Mouse (Mus musculus): ENCODE results near the gene Pik3c2g. TPM values are rescaled to one million over a fixed set of nuclear protein-coding genes. Genes with fewer than 3 reads are reported as not detected.
A peak's percentile ranks its signal among the peaks of the same experiment; 100 is the strongest.

Pik3c2g gene
- 0.11 and 0.15 TPM in 2 replicates for polyA plus RNA-seq (2014; fragmentation: Nextera tagmentation; extraction: Ambion mirVana)

DNA sequence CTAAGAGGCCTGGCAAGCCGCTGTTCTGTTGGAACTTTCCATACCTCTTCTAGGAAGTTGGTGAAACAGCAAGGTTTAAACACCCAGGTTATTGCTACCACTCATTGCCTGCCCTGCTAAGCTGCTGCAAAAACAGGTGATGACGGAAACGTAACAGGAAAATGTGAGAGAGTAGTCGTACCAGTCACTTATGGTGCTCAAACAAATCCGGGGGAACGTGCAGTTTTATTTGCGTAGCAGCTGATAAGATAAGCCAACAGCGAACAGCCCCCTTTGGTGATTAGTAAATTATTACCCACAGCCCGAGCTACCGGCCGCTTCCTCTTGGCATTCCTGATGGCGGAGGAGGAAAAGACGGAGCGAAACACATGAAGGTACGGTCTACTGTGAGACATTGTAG is at the start of gene Pik3c2g:
Gene Pik3c2g (plus strand): TSS at position 330 of the 400 bp plus-strand sequence.
- DNase-seq (ENCODE audit: low spot score) = no peak
- Histone ChIP-seq H3K4me3 (ENCODE audit: low read depth, low read length) (no peak within 1 kb of the TSS), H3K9me3 (ENCODE audit: control insufficient read depth, low read length) (no peaks in the 10 kb centered on the region), H3K4me2 (ENCODE audit: low read depth) (no peak within 1 kb of the TSS), H3K4me1 (ENCODE audit: control insufficient read depth, insufficient read depth, low read length) (no peaks in the 10 kb centered on the region), H3K27me3 (ENCODE audit: control insufficient read depth, insufficient read depth, low read length) (no peaks in the 10 kb centered on the region), H3K9ac (ENCODE audit: low read length) (no peak within 1 kb of the TSS), H3K27ac (ENCODE audit: low read depth, low read length) (no peak within 1 kb of the TSS), H3K36me3 (ENCODE audit: control insufficient read depth, insufficient read depth, low read length) (no peaks in the 10 kb centered on the region)
- WGBS = 79% methylated on average over 15 of the region's 15 CpGs
- no peak for ATAC-seq (ENCODE audit: insufficient read depth, low FRiP score, low TSS enrichment)

DNA sequence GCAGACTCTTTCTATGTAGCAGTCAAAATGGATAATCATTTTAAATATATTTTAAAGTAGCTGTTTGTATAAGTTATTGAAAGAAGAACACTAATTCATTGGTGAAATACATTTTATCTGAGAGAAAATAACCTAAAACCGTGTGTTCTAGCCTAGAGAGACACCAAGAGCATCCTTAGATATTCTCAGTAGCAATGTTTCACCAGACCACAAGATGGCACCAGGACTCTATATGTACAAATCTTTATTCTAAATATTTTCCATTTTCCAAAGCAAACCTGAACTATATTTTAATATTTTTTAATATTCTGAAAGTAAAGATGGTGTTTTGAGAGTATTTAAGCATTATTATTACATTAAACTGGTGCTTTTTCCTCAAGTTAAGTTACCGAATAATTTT is 48.6 kb upstream of the Pik3c2g start:
- Histone ChIP-seq H3K9me3 (ENCODE audit: control insufficient read depth, low read length) (no peaks in the 10 kb centered on the region), H3K4me2 (ENCODE audit: low read depth) (no peak overlapping the region), H3K4me3 (ENCODE audit: low read depth, low read length) (no peak overlapping the region), H3K27ac (ENCODE audit: low read depth, low read length) (no peak overlapping the region), H3K4me1 (ENCODE audit: control insufficient read depth, insufficient read depth, low read length) (no peaks in the 10 kb centered on the region), H3K9ac (ENCODE audit: low read length) (no peak overlapping the region), H3K27me3 (ENCODE audit: control insufficient read depth, insufficient read depth, low read length) (no peaks in the 10 kb centered on the region), H3K36me3 (ENCODE audit: control insufficient read depth, insufficient read depth, low read length) (no peaks in the 10 kb centered on the region)
- ATAC-seq (ENCODE audit: insufficient read depth, low FRiP score, low TSS enrichment) = no peak
- no peak for DNase-seq (ENCODE audit: low spot score)
- WGBS = 69% methylated on average over 2 of the region's 2 CpGs

DNA sequence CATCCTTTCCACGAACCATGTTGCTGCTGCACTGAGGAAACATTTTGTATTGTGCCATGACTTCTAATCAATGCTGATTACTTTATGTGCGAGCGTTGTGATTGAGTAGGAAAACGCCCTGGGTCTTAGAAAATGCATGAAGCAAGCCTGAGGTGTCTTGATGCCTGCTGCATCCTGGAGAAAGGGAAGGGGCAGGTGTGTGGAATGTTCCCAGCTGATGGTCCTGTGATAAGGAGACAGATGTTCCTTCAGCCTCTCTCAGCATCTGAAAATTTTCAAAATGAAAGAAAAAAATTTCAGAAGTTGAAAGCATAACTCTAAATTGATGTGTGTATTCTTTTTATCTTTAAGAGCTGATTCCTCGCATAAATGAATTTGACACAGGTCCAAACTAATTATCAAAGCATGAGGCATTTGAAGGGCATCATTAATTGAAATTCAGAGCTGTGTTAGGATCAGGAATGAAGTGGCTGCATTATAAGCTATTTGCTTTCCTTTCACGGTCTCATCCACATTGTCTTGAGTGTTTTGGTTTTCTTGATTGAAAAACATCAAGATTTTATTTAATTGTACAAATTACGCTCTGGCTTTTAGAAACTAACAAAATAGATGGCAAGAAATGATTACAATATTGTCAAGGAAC is 31.4 kb upstream of the Pik3c2g start:
- Histone ChIP-seq H3K9ac (ENCODE audit: low read length) (no peak overlapping the region), H3K4me1 (ENCODE audit: control insufficient read depth, insufficient read depth, low read length) (no peaks in the 10 kb centered on the region), H3K36me3 (ENCODE audit: control insufficient read depth, insufficient read depth, low read length) (no peaks in the 10 kb centered on the region), H3K27ac (ENCODE audit: low read depth, low read length) (no peak overlapping the region), H3K4me3 (ENCODE audit: low read depth, low read length) (no peak overlapping the region), H3K4me2 (ENCODE audit: low read depth) (no peak overlapping the region), H3K27me3 (ENCODE audit: control insufficient read depth, insufficient read depth, low read length) (no peaks in the 10 kb centered on the region), H3K9me3 (ENCODE audit: control insufficient read depth, low read length) (no peaks in the 10 kb centered on the region)
- 82% methylated on average over 7 of the region's 7 CpGs for WGBS
- DNase-seq (ENCODE audit: low spot score) (no peak), ATAC-seq (ENCODE audit: insufficient read depth, low FRiP score, low TSS enrichment) (no peak)

DNA sequence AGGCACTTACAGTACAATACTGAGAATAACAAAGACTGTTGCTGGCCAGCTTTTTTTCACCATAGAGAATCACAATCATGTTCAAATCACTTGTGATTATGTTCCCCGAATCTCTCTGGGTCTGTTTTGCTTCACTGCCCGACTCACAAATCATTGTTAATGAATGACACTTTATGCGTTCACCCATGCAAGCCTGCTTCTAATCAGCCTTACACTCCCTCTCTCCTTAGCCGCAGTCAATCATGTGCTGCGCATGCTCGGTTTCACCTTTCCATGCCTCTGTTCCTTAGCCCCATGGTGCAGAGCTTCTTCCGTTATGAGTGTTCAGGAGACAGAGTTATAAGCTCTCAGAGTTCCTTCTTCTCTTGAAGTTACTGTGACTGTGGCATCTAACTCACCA is 17.8 kb upstream of the Pik3c2g start:
- 45% methylated on average over 7 of the region's 7 CpGs for WGBS
- H3K9ac ChIP-seq (ENCODE audit: low read length) = no peak overlapping the region
- H3K4me1 ChIP-seq (ENCODE audit: control insufficient read depth, insufficient read depth, low read length) = no peaks in the 10 kb centered on the region
- no peak overlapping the region for H3K4me2 ChIP-seq (ENCODE audit: low read depth)
- H3K9me3 ChIP-seq (ENCODE audit: control insufficient read depth, low read length) = no peaks in the 10 kb centered on the region
- no peak for DNase-seq (ENCODE audit: low spot score)
- no peak overlapping the region for H3K27ac ChIP-seq (ENCODE audit: low read depth, low read length)
- ATAC-seq (ENCODE audit: insufficient read depth, low FRiP score, low TSS enrichment) = 0 out of 2 replicates have a peak, but pooled peaks have one; percentile 54
- H3K36me3 ChIP-seq (ENCODE audit: control insufficient read depth, insufficient read depth, low read length) = no peaks in the 10 kb centered on the region
- H3K27me3 ChIP-seq (ENCODE audit: control insufficient read depth, insufficient read depth, low read length) = no peaks in the 10 kb centered on the region
- no peak overlapping the region for H3K4me3 ChIP-seq (ENCODE audit: low read depth, low read length)

DNA sequence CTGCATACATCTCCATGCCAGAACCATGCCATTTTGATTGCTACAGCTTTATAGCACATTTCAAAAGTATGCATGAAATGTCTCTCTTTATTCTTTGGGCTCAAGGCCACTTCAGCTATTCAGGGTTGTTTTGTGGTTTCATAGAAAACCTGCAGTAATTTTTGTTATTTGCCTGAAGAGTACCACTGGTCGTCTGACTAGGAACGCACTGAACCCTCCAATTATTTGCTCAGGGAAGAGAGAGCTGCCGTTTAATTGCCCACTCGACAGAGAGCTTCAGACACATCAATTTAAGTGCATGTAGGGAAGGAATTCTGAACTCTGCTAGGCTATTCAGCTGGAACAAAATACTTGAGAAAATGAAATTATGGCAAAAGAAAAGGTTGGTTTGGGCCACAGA is 11.2 kb upstream of the Pik3c2g start:
- Histone ChIP-seq H3K9me3 (ENCODE audit: control insufficient read depth, low read length) (no peaks in the 10 kb centered on the region), H3K4me3 (ENCODE audit: low read depth, low read length) (no peak overlapping the region), H3K9ac (ENCODE audit: low read length) (no peak overlapping the region), H3K27me3 (ENCODE audit: control insufficient read depth, insufficient read depth, low read length) (no peaks in the 10 kb centered on the region), H3K36me3 (ENCODE audit: control insufficient read depth, insufficient read depth, low read length) (no peaks in the 10 kb centered on the region), H3K4me2 (ENCODE audit: low read depth) (no peak overlapping the region), H3K4me1 (ENCODE audit: control insufficient read depth, insufficient read depth, low read length) (no peaks in the 10 kb centered on the region), H3K27ac (ENCODE audit: low read depth, low read length) (no peak overlapping the region)
- WGBS = 73% methylated on average over 4 of the region's 4 CpGs
- ATAC-seq (ENCODE audit: insufficient read depth, low FRiP score, low TSS enrichment) (no peak), DNase-seq (ENCODE audit: low spot score) (no peak)

DNA sequence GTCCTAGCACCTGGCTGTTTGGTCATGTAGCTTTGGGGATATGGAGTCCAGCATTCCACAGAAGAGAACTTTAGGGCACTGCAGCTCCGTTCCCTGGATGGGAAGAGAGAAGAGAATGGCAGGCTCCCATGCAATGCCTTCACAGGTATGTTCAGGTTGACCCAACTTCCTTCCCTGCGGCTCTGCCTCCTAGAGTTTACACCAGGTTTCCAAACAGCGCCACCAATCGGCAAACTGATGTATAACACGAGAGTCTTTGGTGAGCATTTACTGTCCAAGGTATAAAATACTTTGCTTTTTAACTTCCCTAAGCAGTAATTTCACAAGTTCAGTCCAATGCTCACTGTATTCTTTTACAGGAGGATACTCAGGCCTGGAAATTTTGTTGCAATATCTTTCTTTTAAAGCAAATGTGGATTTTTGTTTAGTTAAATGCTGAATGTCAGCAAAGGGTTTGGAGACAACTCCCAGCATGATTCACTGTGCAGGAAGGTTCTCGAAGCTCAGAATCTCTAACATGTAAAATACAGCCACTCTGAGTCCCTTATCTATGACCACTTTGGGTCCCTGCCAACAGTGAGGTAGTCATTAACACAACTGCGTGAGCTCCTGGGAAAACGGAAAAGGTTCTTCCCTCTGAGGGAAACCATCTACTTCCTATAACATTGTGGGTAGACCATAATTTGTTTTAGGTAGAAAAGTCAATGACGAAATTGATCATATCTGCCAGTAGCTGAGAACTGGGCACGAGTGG is 10.6 kb upstream of the Pik3c2g start:
- no peak overlapping the region for H3K9ac ChIP-seq (ENCODE audit: low read length)
- WGBS = 73% methylated on average over 10 of the region's 10 CpGs
- H3K4me3 ChIP-seq (ENCODE audit: low read depth, low read length) = no peak overlapping the region
- ATAC-seq (ENCODE audit: insufficient read depth, low FRiP score, low TSS enrichment) (no peak), DNase-seq (ENCODE audit: low spot score) (no peak)
- no peaks in the 10 kb centered on the region for H3K27me3 ChIP-seq (ENCODE audit: control insufficient read depth, insufficient read depth, low read length)
- H3K9me3 ChIP-seq (ENCODE audit: control insufficient read depth, low read length) = no peaks in the 10 kb centered on the region
- no peak overlapping the region for H3K4me2 ChIP-seq (ENCODE audit: low read depth)
- H3K27ac ChIP-seq (ENCODE audit: low read depth, low read length) = no peak overlapping the region
- H3K36me3 ChIP-seq (ENCODE audit: control insufficient read depth, insufficient read depth, low read length) = no peaks in the 10 kb centered on the region
- H3K4me1 ChIP-seq (ENCODE audit: control insufficient read depth, insufficient read depth, low read length) = no peaks in the 10 kb centered on the region

DNA sequence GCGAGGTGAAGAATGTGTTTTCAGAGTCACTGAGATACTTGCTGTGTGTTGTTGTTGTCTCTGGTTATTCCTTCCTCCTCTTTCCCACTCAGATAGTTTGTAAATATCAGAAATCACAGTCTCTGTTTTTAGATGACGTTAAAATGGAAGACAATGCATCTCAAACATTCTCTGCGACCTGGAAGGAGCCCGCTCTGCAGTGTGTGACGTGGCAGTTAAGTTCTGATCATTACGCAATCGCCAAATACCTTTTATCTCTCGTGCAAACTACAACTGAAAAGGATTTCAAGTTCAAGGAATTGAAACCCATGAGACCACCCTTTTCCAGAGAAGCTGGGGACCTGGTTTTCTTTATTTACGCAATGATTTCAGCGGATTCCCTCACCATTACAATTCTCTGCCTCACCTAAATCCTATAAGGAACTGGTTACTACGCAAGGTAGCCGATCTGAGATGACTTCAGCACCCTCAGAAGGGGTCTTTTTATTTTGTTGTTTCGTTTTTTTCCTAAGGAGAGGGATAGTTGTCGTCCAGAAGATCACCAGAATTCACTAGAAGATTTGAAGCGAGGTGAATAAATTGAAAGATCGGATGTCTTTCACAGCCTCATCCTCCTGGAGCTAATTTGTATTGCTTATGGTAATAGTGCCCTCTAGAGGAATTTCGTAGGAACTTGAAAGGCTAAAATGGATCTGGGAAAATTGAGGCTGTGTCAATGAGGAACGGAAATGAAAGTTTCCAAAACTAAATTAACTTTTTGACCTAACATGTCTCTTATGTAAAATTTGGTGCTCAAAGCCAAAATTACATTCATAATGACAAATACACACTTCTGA is 9.8 kb upstream of the Pik3c2g start:
- H3K36me3 ChIP-seq (ENCODE audit: control insufficient read depth, insufficient read depth, low read length) = no peaks in the 10 kb centered on the region
- H3K9ac ChIP-seq (ENCODE audit: low read length) = no peak overlapping the region
- H3K4me1 ChIP-seq (ENCODE audit: control insufficient read depth, insufficient read depth, low read length) = no peaks in the 10 kb centered on the region
- 61% methylated on average over 18 of the region's 18 CpGs for WGBS
- no peak for DNase-seq (ENCODE audit: low spot score)
- no peak overlapping the region for H3K4me2 ChIP-seq (ENCODE audit: low read depth)
- no peaks in the 10 kb centered on the region for H3K27me3 ChIP-seq (ENCODE audit: control insufficient read depth, insufficient read depth, low read length)
- peak; percentile 51; the same call in 1 of the 2 replicates for ATAC-seq (ENCODE audit: insufficient read depth, low FRiP score, low TSS enrichment)
- no peak overlapping the region for H3K27ac ChIP-seq (ENCODE audit: low read depth, low read length)
- H3K9me3 ChIP-seq (ENCODE audit: control insufficient read depth, low read length) = no peaks in the 10 kb centered on the region
- no peak overlapping the region for H3K4me3 ChIP-seq (ENCODE audit: low read depth, low read length)

DNA sequence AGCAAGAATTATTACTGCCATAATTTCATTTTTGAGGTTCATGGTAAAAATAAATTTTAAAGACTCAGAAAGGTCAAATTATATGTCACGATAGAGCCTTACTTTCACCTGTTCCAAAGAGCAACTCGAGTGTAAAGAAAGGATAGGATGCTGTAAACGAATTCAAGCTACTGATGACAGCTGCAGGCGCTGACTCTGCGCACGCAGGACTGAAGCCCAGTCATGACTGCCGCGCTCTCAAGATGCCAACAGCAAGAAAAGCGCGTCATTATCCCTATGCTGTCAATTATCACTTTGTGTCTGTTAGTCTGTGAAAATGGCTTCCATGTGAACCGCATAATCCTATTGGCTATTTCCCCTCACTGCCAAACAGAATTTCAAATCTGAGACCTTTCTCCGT is 457 bp downstream of the Pik3c2g start:
- Histone ChIP-seq H3K27me3 (ENCODE audit: control insufficient read depth, insufficient read depth, low read length) (no peaks in the 10 kb centered on the region), H3K4me1 (ENCODE audit: control insufficient read depth, insufficient read depth, low read length) (no peaks in the 10 kb centered on the region), H3K4me3 (ENCODE audit: low read depth, low read length) (no peak overlapping the region), H3K9me3 (ENCODE audit: control insufficient read depth, low read length) (no peaks in the 10 kb centered on the region), H3K9ac (ENCODE audit: low read length) (no peak overlapping the region), H3K36me3 (ENCODE audit: control insufficient read depth, insufficient read depth, low read length) (no peaks in the 10 kb centered on the region), H3K27ac (ENCODE audit: low read depth, low read length) (no peak overlapping the region), H3K4me2 (ENCODE audit: low read depth) (no peak overlapping the region)
- WGBS = 85% methylated on average over 12 of the region's 12 CpGs
- ATAC-seq (ENCODE audit: insufficient read depth, low FRiP score, low TSS enrichment) = no peak
- no peak for DNase-seq (ENCODE audit: low spot score)

Data from neural tube, embryonic 11.5 days (tissue).